Mouse (Mus musculus) T-cell, adult 2 months (primary cell): ENCODE results near the gene Mgl2.
"Not testable (repeated sequence)": the region's sequence is repeated elsewhere in the genome, so short reads cannot be mapped to it uniquely, and the experiment has no call there.

ENCODE experiments used
- DNase-seq: peaks from one replicate; pipeline ENCODE4 v3.0.0; 2022; ENCODE audit warnings: low spot score

The Mgl2 gene

GRCm38 (mm10) chr11:70129926-70130379 lies at the start of gene Mgl2:
Gene Mgl2 (plus strand): TSS chr11:70130329.
- no peak for DNase-seq

- peak; percentile 10 for DNase-seq
Measured at GRCm38 (mm10) chr11:70080803-70081590, 49.1 kb upstream of the Mgl2 start.

GRCm38 (mm10) chr11:70084563-70084962 lies 45.6 kb upstream of the Mgl2 start:
- no peak for DNase-seq

- DNase-seq = no peak
Measured at GRCm38 (mm10) chr11:70091986-70092783, 37.9 kb upstream of the Mgl2 start, which contains the start of gene Asgr2. Gene Asgr2 (plus strand): TSS chr11:70092644.

GRCm38 (mm10) chr11:70097396-70097795 lies 32.7 kb upstream of the Mgl2 start:
- no peak for DNase-seq

- DNase-seq = no peak
Measured at GRCm38 (mm10) chr11:70099102-70099501, 31.0 kb upstream of the Mgl2 start.

- no peak for DNase-seq
Measured at GRCm38 (mm10) chr11:70099809-70100208, 30.3 kb upstream of the Mgl2 start.

GRCm38 (mm10) chr11:70103701-70104315 lies 26.3 kb upstream of the Mgl2 start:
- no peak for DNase-seq

- DNase-seq = no peak
Measured at GRCm38 (mm10) chr11:70107085-70107484, 23.0 kb upstream of the Mgl2 start.

GRCm38 (mm10) chr11:70110146-70110545 lies 20.0 kb upstream of the Mgl2 start:
- DNase-seq = peak; percentile 29

- no peak for DNase-seq
Measured at GRCm38 (mm10) chr11:70114562-70114961, 15.6 kb upstream of the Mgl2 start.

- DNase-seq = no peak
Measured at GRCm38 (mm10) chr11:70115901-70116300, 14.2 kb upstream of the Mgl2 start.

- DNase-seq = not testable (repeated sequence)
Measured at GRCm38 (mm10) chr11:70135001-70135400, 4.9 kb downstream of the Mgl2 start.

- not testable (repeated sequence) for DNase-seq
Measured at GRCm38 (mm10) chr11:70135925-70136324, 5.8 kb downstream of the Mgl2 start.

GRCm38 (mm10) chr11:70139171-70139570 lies 9.0 kb downstream of the Mgl2 start:
- no peak for DNase-seq

- DNase-seq = no peak
Measured at GRCm38 (mm10) chr11:70151072-70151471, 20.9 kb downstream of the Mgl2 start.

GRCm38 (mm10) chr11:70155897-70156296 lies 25.8 kb downstream of the Mgl2 start, which contains the start of gene Clec10a:
Gene Clec10a (plus strand): TSS chr11:70156197.
- not testable (repeated sequence) for DNase-seq

- no peak for DNase-seq
Measured at GRCm38 (mm10) chr11:70162336-70162735, 32.2 kb downstream of the Mgl2 start.

GRCm38 (mm10) chr11:70165972-70166921 lies 36.1 kb downstream of the Mgl2 start:
- no peak for DNase-seq

GRCm38 (mm10) chr11:70168136-70168535 lies 38.0 kb downstream of the Mgl2 start:
- no peak for DNase-seq

GRCm38 (mm10) chr11:70169471-70169870 lies 39.3 kb downstream of the Mgl2 start:
- not testable (repeated sequence) for DNase-seq
